Mouse (Mus musculus): ENCODE data around the gene Apoa1. TPM values are rescaled to one million over a fixed set of nuclear protein-coding genes. Genes with fewer than 3 reads are reported as not detected.

The Apoa1 gene
- polyA plus RNA-seq (2015; fragmentation: Nextera tagmentation; extraction: Ambion mirVana) = 5.6 and 23.8 TPM in 2 replicates

DNA sequence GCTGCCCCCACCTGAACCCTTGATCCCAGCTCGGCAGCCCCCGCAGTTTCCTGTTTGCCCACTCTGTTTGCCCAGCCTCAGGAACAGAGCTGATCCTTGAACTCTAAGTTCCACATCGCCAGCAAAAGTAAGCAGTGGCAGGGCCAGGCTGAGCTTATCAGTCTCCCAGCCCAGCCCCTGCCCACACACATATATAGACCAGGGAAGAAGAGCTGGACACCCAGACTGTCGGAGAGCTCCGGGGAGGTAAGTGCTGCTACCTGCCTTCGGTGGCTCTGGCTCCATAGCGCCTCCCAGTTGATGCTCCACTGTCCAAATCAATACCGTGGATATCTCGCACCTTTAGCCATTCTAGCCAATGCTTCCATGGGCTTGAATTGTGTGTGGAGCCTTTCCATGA is at the start of gene Apoa1:
Gene Apoa1 (plus strand): TSS at position 90 of the 400 bp plus-strand sequence.

DNA sequence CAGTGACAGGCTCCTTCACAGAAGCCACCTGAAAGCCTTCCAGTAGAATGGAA is 7.0 kb downstream of the Apoa1 start, which contains the start of gene Apoc3:
Gene Apoc3 (minus strand): TSS at position 41 of the 53 bp plus-strand sequence.

DNA sequence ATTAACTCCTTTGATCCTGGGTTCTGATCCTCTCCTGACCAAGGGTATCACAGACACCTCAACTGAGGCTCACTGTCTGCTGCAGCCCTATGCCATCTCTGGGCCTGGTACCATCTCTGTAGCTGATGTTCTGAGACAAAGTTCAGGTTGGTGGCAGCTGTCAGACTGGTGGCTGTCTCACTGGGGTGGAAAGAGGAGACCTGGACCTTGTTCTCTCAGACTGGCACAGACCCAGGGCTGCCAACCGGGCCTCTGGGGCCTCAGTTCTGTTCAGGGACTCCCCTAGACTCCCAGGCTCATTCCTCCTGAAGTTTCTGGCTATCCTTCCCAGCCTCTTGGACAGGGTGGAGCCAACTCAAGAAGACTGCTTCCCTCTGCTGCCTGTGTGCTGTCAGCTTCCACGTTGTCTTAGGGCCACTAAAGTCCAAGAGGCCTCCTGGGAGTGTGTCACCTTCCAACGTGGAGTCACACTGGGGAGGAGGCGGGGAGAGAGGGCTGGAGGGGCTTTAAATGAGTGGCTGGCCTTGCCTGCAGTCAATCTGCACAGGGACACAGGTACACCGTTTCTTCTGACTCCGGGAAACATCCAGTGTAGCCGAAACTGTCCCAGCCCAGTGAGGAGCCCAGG is 12.3 kb downstream of the Apoa1 start, which contains the start of gene Apoa4:
Gene Apoa4 (plus strand): TSS at position 171 of the 628 bp plus-strand sequence.

DNA sequence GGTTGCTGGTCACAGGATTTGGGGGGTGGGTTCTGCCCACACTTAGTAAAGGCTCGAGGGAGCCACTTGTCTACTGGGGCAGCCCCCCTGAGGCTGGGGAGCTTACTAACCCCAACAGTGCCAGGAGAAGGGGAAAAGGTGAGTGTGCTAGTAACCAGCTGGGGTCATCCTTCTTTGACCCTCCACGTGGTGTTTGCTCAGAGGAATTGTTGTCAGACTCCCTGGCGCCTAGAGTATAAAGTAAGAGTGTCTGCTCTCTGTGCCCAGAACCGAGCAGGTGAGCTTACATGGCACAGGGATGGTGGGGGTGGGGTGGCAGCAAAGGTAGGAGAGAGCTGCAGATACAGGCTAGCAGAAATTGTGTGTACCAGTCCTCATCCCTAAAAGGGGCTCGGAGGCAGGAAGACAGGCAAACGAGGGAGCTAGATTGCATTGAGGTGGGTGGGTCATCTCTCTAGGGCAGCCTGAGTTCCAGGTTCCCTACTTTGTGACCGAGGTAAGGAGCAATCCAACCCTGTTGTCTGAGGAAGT is 40.0 kb downstream of the Apoa1 start, which contains the start of gene Apoa5:
Gene Apoa5 (plus strand): TSS at position 291 of the 531 bp plus-strand sequence.

DNA sequence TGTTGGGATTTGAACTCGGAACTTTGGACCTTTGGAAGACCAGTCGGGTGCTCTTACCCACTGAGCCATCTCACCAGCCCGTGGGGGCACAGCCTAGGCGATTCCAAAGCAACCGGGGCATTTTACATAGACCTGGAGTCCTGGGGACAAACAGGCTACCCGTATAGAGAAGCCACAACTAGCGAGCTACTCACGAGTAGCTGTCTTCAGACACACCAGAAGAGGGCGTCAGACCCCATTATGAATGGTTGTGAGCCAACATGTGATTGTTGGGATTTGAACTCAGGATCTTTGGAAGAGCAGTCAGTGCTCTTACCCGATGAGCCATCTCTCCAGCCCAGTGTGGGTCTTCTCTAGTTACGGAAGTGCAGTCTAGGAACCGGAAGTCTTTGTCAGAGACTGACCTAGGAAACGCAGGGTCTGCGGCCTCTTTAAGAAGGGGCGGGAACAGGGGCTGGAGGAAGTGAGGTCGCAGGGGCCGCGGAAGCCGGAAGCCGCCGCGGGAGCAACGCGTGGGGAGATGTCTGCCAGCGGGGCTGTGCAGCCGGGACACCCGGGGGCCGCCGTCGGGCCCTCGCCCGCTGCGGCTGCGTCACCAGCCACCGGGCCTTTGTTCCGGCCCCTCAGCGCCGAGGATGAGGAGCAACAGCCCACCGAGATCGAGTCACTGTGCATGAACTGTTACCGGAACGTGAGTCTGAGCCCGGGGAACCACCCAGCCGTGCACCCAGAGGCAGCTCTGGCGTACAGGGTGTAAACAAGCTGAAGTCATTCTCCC is 44.5 kb downstream of the Apoa1 start, which contains the start of gene Zpr1:
Gene Zpr1 (plus strand): TSS at position 388 of the 778 bp plus-strand sequence.

Other genes starting within 250 kb of the Apoa1 start
- gene Pafah1b2, start 215.9 kb upstream of the Apoa1 start, polyA plus RNA-seq (2015; fragmentation: Nextera tagmentation; extraction: Ambion mirVana) = 88.3 and 107 TPM in 2 replicates
- 7.9 and 8.5 TPM in 2 replicates for gene Sik3, start 215.8 kb upstream of the Apoa1 start, polyA plus RNA-seq (2015; fragmentation: Nextera tagmentation; extraction: Ambion mirVana)
- gene Apoc3, start 7.1 kb downstream of the Apoa1 start, polyA plus RNA-seq (2015; fragmentation: Nextera tagmentation; extraction: Ambion mirVana) = 0.36 TPM in 1 of 2 replicates, not detected in the other
- gene Apoa4, start 12.1 kb downstream of the Apoa1 start, polyA plus RNA-seq (2015; fragmentation: Nextera tagmentation; extraction: Ambion mirVana) = 0.08 and 0.24 TPM in 2 replicates
- gene Apoa5, start 40.1 kb downstream of the Apoa1 start, polyA plus RNA-seq (2015; fragmentation: Nextera tagmentation; extraction: Ambion mirVana) = 0.79 TPM in 1 of 2 replicates, not detected in the other
- gene Zpr1, start 44.5 kb downstream of the Apoa1 start, polyA plus RNA-seq (2015; fragmentation: Nextera tagmentation; extraction: Ambion mirVana) = 31.5 and 34.4 TPM in 2 replicates
- 7.7 and 8.6 TPM in 2 replicates for gene Bud13, start 54.4 kb downstream of the Apoa1 start, polyA plus RNA-seq (2015; fragmentation: Nextera tagmentation; extraction: Ambion mirVana)
- not detected in 2 replicates for gene 4931429L15Rik, start 91.4 kb downstream of the Apoa1 start, polyA plus RNA-seq (2015; fragmentation: Nextera tagmentation; extraction: Ambion mirVana)

All from urinary bladder, postnatal 0 days (tissue).